Mouse (Mus musculus): Measurements from ENCODE around the gene Cass4.

GRCm38 (mm10) chr2:172473591-172473990 lies 80.0 kb downstream of the Cass4 start:
- no peak for TF ChIP-seq TAL1 (IDR thresholded peaks at IDR 0.05; ENCODE audit: low read length)
- no peak for TF ChIP-seq GATA1 (IDR thresholded peaks at IDR 0.05; ENCODE audit: low read length)

Data from erythroblast, embryonic 14.5 days (primary cell).